Mouse (Mus musculus): Measurements from ENCODE around the gene Fam171b. TPM values are rescaled to one million over a fixed set of nuclear protein-coding genes. Genes with fewer than 3 reads are reported as not detected.
A peak's percentile ranks its signal among the peaks of the same experiment; 100 is the strongest.

Gene Fam171b
- total RNA-seq (2015) (not detected in 2 replicates), total RNA-seq (2017) (not detected in 2 replicates)

- ATAC-seq (replicated peaks; ENCODE audit: poor library complexity), result peak; percentile 90
Measured at GRCm38 (mm10) chr2:83812483-83813272, at the start of gene Fam171b. Gene Fam171b (plus strand): TSS chr2:83812636.

DNA sequence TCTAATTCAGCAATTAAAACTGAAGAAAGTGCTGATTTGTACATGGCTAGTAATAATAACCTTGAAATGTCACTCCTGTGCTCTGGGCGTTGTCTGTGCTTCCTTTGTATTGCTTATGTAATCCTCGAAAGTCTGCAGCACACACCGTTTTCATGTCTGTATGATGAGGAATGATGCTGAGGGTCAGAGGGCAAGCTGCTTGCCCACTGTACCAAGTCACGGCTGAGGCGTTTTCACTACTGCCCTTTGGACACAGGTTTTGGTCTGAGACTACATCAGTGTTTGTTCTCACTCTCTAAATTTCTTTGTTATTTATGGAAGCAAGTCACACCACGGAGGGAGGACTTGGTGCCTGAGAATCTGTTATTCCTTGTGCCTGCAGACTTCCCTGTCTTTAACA, 46.4 kb upstream of the Fam171b start:
- ATAC-seq (replicated peaks; ENCODE audit: poor library complexity), result no peak

DNA sequence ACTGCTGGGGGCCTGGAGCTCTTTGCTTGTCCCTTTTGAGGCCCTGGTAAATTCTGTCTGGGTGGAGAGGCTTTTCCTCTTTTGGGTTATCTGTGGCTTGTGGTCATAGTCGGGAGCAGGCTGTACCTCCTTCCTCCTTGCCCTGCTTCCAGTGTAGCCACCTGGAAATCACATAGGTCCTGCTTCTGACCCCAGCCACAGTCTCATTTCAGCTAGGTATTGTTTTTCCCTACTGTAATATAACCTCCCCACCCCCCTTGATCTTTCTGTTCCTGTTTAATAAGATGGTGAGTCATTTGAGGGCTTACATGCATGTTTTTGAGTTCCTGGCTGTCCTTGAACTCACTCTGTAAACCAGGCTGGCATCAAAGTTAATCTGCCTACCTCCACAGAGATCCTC, 45.6 kb upstream of the Fam171b start:
- peak; percentile 64 for ATAC-seq (replicated peaks; ENCODE audit: poor library complexity)

- peak; percentile 38; the same call in 1 of the 2 replicates for ATAC-seq (replicated peaks; ENCODE audit: poor library complexity)
Measured at GRCm38 (mm10) chr2:83768311-83769047, 44.0 kb upstream of the Fam171b start.

- peak; percentile 94 for ATAC-seq (replicated peaks; ENCODE audit: poor library complexity)
Measured at GRCm38 (mm10) chr2:83771155-83771812, 41.2 kb upstream of the Fam171b start.

- no peak for ATAC-seq (replicated peaks; ENCODE audit: poor library complexity)
Measured at GRCm38 (mm10) chr2:83791330-83792073, 20.9 kb upstream of the Fam171b start.

DNA sequence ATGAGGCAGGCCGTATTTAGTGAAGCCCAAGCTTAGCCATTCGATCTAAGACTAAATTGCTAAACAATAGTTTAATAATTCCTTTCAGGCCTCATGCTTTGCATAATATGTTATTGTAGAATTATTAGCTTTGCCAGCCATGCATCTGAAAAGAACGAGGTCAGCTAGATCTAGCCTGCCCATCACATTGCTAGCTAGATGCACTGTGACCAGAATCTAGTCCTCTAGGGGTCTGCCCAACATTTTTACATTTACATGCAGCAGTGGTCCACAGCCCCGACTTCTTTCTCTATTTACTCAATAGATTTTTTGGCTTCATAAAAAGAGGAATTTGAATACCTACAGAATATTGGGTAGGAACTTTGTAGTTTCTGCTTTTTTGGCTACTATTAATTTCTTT, 20.3 kb upstream of the Fam171b start:
- ATAC-seq (replicated peaks; ENCODE audit: poor library complexity), result no peak

DNA sequence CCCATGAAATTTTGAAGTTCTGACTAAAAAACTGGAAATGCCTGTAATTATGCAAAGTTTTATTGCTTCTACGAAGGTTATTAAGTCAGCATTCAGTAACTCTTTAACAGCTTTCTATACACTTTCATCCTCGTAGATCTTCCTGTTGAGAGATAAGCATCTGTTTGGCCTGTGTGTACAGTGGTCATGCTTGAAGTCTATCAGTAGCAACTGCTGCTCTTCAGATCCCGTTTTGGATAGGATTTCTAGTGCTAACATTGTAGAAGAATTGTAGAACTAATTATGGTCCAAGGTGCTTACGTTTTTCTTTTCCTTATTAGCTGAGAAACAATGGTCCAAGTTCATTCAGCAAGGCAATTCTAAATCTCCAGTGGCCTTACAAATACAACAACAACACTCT, 16.7 kb upstream of the Fam171b start:
- no peak for ATAC-seq (replicated peaks; ENCODE audit: poor library complexity)

GRCm38 (mm10) chr2:83797902-83798497, 14.4 kb upstream of the Fam171b start:
- no peak for ATAC-seq (replicated peaks; ENCODE audit: poor library complexity)

- ATAC-seq (replicated peaks; ENCODE audit: poor library complexity), result no peak
Measured at GRCm38 (mm10) chr2:83813273-83813892, 947 bp downstream of the Fam171b start.

- no peak for ATAC-seq (replicated peaks; ENCODE audit: poor library complexity)
Measured at GRCm38 (mm10) chr2:83814009-83814408, 1.6 kb downstream of the Fam171b start.

GRCm38 (mm10) chr2:83816147-83816546, 3.7 kb downstream of the Fam171b start:
- ATAC-seq (replicated peaks; ENCODE audit: poor library complexity), result no peak

DNA sequence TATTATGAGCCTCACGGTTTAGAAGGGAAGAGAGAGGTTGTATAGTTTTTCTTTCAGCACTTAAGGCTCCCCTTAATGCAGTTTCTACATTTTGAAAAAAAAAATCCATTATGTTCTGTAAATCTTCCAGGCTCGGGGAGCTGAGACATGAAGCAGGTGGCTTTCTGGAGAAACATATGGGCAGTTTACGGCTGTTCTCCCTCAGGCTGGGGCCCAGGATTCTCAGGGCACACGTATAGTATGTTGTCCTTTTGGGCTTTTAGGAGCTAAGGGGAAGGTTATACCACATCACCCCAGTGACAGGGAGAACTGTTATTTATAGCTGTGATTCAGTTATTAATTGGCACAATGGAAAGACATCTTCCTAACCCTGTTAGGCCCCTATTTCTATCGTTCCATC, 12.7 kb downstream of the Fam171b start:
- no peak for ATAC-seq (replicated peaks; ENCODE audit: poor library complexity)

DNA sequence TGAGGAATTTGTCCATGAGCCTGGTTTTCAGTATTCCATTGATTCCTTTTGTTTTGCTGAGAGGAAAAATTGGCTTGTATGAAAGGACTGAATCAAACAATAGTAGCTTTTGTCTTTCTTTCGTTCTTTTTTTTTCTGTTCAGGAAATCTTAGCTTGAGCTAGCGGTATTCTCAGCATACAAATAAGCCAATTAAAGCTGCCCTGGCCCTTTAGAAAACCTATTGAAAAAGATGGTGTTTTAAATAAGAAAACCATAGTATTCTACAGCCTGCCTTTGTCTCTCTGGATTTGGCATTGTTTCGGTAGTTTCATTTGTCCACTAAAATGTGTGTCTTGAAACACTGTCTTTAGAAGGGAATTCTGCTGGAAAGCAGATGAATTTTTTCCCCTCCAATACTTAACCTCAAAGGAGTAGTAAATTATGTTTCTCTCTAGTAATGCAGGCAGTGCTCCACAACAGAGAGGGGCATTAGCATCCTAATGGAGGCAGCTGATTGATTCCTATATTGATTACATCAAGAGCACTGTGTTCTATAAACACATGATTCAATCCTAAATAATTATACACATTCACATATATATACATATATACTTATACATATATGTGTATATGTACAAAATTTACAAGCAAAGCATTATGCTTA, 16.6 kb downstream of the Fam171b start:
- ATAC-seq (replicated peaks; ENCODE audit: poor library complexity), result no peak

- ATAC-seq (replicated peaks; ENCODE audit: poor library complexity), result no peak
Measured at GRCm38 (mm10) chr2:83832903-83833302, 20.5 kb downstream of the Fam171b start.

DNA sequence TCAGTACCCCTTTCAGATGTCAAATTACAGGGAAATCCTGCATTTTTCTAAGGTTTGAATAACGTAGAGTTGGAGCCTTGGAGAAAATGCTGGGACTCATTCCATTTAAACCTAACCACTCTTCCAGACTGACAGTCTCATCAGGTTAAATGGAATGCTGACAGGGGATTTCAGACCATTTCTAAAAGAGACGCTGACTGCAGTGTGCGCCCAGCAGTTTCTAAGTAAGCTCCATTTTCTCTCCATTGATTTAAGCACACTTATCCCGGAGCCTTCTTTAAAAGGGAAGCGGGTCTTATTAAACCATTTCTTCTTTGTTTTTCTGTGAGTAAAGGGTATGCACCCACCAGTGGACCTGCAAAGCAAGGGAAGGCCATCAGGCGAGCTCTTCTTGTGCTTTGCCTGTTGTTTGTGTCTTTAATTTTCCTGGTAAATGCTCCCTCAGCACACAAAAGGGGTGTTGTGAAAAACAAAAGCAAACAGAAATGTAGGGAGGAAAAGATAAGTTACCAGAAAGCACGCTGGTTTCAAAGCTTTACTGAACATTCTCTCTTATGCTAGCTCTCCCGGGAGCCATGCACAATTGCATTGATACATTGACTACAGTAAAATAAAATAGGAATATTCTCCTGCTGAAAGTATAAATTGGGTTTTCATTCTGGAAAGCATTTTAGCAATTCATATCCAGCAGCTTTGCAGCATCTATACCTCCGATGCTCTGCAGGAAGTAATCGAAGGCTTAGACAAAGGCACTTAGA, 23.1 kb downstream of the Fam171b start:
- ATAC-seq (replicated peaks; ENCODE audit: poor library complexity), result no peak

GRCm38 (mm10) chr2:83848495-83848894, 36.1 kb downstream of the Fam171b start:
- ATAC-seq (replicated peaks; ENCODE audit: poor library complexity), result no peak

GRCm38 (mm10) chr2:83853423-83853822, 41.0 kb downstream of the Fam171b start:
- ATAC-seq (replicated peaks; ENCODE audit: poor library complexity), result no peak

- ATAC-seq (replicated peaks; ENCODE audit: poor library complexity), result peak; percentile 71
Measured at GRCm38 (mm10) chr2:83856236-83856635, 43.8 kb downstream of the Fam171b start.
